Mouse (Mus musculus) midbrain, postnatal 0 days (tissue): ENCODE results near the gene Lrrtm1. TPM values are rescaled to one million over a fixed set of nuclear protein-coding genes. Genes with fewer than 3 reads are reported as not detected.
A peak's percentile ranks its signal among the peaks of the same experiment; 100 is the strongest.

ENCODE experiments used
- ATAC-seq: fragments of 200-750 bp; cut with Nextera tagmentation; 2 replicates; pipeline ENCODE4 v1.8.0; 2017; ENCODE audit warnings: moderate number of reproducible peaks, mild to moderate bottlenecking, moderate TSS enrichment, moderate library complexity; ENCODE audit not compliant: low FRiP score
- DNase-seq: peaks from one replicate; pipeline ENCODE4 v3.0.0-alpha.2; 2015; ENCODE audit warnings: low spot score
- H3K27ac ChIP-seq: fragments of 300-500 bp; sonication (generic); 2 replicates; pipeline ENCODE4 v1.5.1; 2014; ENCODE audit warnings: low read depth, mild to moderate bottlenecking, low read length, mixed read lengths
- H3K27me3 ChIP-seq: fragments of 300-500 bp; sonication (generic); 2 replicates; pipeline ENCODE4 v1.6.1; 2014; ENCODE audit warnings: low read length, control low read depth, mixed read lengths; ENCODE audit not compliant: insufficient read depth
- H3K36me3 ChIP-seq: fragments of 300-500 bp; sonication (generic); 2 replicates; pipeline ENCODE4 v1.6.1; 2014; ENCODE audit warnings: low read length, control low read depth, mixed read lengths; ENCODE audit not compliant: insufficient read depth
- H3K4me1 ChIP-seq: fragments of 300-500 bp; sonication (generic); 2 replicates; pipeline ENCODE4 v1.6.1; 2014; ENCODE audit warnings: mild to moderate bottlenecking, control low read depth, antibody characterized with exemption, low read length, mixed read lengths; ENCODE audit not compliant: insufficient read depth
- H3K4me2 ChIP-seq: fragments of 300-500 bp; sonication (generic); 2 replicates; pipeline ENCODE4 v1.6.1; 2014; ENCODE audit warnings: low read depth, mild to moderate bottlenecking, low read length, mixed read lengths; ENCODE audit not compliant: poor library complexity, severe bottlenecking
- H3K4me3 ChIP-seq: fragments of 300-500 bp; sonication (generic); 2 replicates; pipeline ENCODE4 v1.5.1; 2014; ENCODE audit warnings: low read depth, mild to moderate bottlenecking, low read length, moderate library complexity
- H3K9ac ChIP-seq: fragments of 300-500 bp; sonication (generic); replicated peaks from 2 replicates; pipeline ENCODE4 v1.6.1; 2014; ENCODE audit warnings: mild to moderate bottlenecking, low read length, moderate library complexity, mixed read lengths; ENCODE audit not compliant: poor library complexity, severe bottlenecking
- H3K9me3 ChIP-seq: fragments of 300-500 bp; sonication (generic); 2 replicates; pipeline ENCODE4 v1.6.1; 2016; ENCODE audit warnings: low read length, control low read depth
- CTCF ChIP-seq: IDR thresholded peaks from 2 replicates; pipeline ENCODE4 v1.5.1; 2016; ENCODE audit warnings: antibody characterized with exemption, mild to moderate bottlenecking
- WGBS: fragments of 180-500 bp; shearing (Covaris S2); extraction: QIAGEN DNeasy Blood & Tissue Kit; methylation state at CpG from one replicate; pipeline ENCODE4 v1.1.7; 2014; 5-methylcytosine and 5-hydroxymethylcytosine counted together
- polyA plus RNA-seq: library from polyadenylated mRNA; unstranded; fragments of >200 nt; fragmentation: Nextera tagmentation; extraction: Ambion mirVana; gene quantifications from 2 replicates; pipeline ENCODE4 v1.2.1, GENCODE M21; 2015
- total RNA-seq: library from RNA; depleted of rRNA; stranded (reverse); fragments of >200 nt; gene quantifications from 2 replicates; pipeline ENCODE4 v1.2.3, GENCODE M21; 2014; rRNA removed

The Lrrtm1 gene
- total RNA-seq (64.7 and 72.8 TPM in 2 replicates), polyA plus RNA-seq (61.5 and 63.3 TPM in 2 replicates)

GRCm38 (mm10) chr6:77242601-77243406 lies at the start of gene Lrrtm1:
Gene Lrrtm1 (plus strand): TSS chr6:77242689.
- ATAC-seq = peak; percentile 87

GRCm38 (mm10) chr6:77196650-77197049 lies 45.8 kb upstream of the Lrrtm1 start:
- H3K4me1 ChIP-seq = no peaks in the 10 kb centered on the region
- DNase-seq (no peak), ATAC-seq (no peak)
- H3K4me3 ChIP-seq = no peak overlapping the region
- no peaks in the 10 kb centered on the region for H3K36me3 ChIP-seq
- H3K9ac ChIP-seq = no peak overlapping the region
- no peak overlapping the region for H3K27ac ChIP-seq
- 80% methylated on average over 3 of the region's 3 CpGs for WGBS
- TF ChIP-seq CTCF = no peak
- no peak overlapping the region for H3K4me2 ChIP-seq
- H3K27me3 ChIP-seq = no peaks in the 10 kb centered on the region
- H3K9me3 ChIP-seq = no peaks in the 10 kb centered on the region

More at GRCm38 (mm10) chr6:77242601-77243406, at the start of gene Lrrtm1:
- Histone ChIP-seq H3K4me2 (peak within 1 kb of the TSS; percentile 94), H3K4me3 (peak within 1 kb of the TSS; percentile 67), H3K27ac (peak within 1 kb of the TSS; percentile 80), H3K9ac (peak within 1 kb of the TSS; percentile 73), H3K4me1 (no peaks in the 10 kb centered on the region), H3K27me3 (no peaks in the 10 kb centered on the region), H3K36me3 (no peaks in the 10 kb centered on the region), H3K9me3 (no peaks in the 10 kb centered on the region)
- DNase-seq = peak; percentile 89
- TF ChIP-seq CTCF = peak; percentile 66
- 0% methylated on average over 50 of the region's 53 CpGs for WGBS

- no peaks in the 10 kb centered on the region for H3K27me3 ChIP-seq
- H3K4me3 ChIP-seq = no peak overlapping the region
- 24% methylated on average over 2 of the region's 2 CpGs for WGBS
- H3K9ac ChIP-seq = no peak overlapping the region
- H3K9me3 ChIP-seq = no peaks in the 10 kb centered on the region
- H3K4me1 ChIP-seq = no peaks in the 10 kb centered on the region
- TF ChIP-seq CTCF = no peak
- H3K36me3 ChIP-seq = no peaks in the 10 kb centered on the region
- no peak for DNase-seq
- H3K27ac ChIP-seq = no peak overlapping the region
- H3K4me2 ChIP-seq = no peak overlapping the region
- ATAC-seq = no peak
Observed at GRCm38 (mm10) chr6:77199375-77199774, 43.1 kb upstream of the Lrrtm1 start.

- DNase-seq (no peak), ATAC-seq (no peak)
- no peaks in the 10 kb centered on the region for H3K27me3 ChIP-seq
- no peaks in the 10 kb centered on the region for H3K9me3 ChIP-seq
- no peak overlapping the region for H3K27ac ChIP-seq
- no peaks in the 10 kb centered on the region for H3K36me3 ChIP-seq
- no peak for TF ChIP-seq CTCF
- H3K4me2 ChIP-seq = no peak overlapping the region
- H3K4me1 ChIP-seq = peaks cover 5% of the 10 kb centered on the region; the same call in 1 of the 2 replicates
- H3K9ac ChIP-seq = no peak overlapping the region
- H3K4me3 ChIP-seq = no peak overlapping the region
- WGBS = 79% methylated on average over 1 of the region's 1 CpGs
Observed at GRCm38 (mm10) chr6:77209183-77209582, 33.3 kb upstream of the Lrrtm1 start.

GRCm38 (mm10) chr6:77209929-77210328 lies 32.6 kb upstream of the Lrrtm1 start:
- no peaks in the 10 kb centered on the region for H3K9me3 ChIP-seq
- DNase-seq = no peak
- no peak overlapping the region for H3K27ac ChIP-seq
- no peak for TF ChIP-seq CTCF
- H3K27me3 ChIP-seq = no peaks in the 10 kb centered on the region
- H3K36me3 ChIP-seq = no peaks in the 10 kb centered on the region
- ATAC-seq = no peak
- WGBS = 75% methylated on average over 3 of the region's 3 CpGs
- H3K4me2 ChIP-seq = no peak overlapping the region
- no peak overlapping the region for H3K4me3 ChIP-seq
- H3K4me1 ChIP-seq = peaks cover 5% of the 10 kb centered on the region; the same call in 1 of the 2 replicates
- H3K9ac ChIP-seq = no peak overlapping the region

GRCm38 (mm10) chr6:77213757-77214409 lies 28.6 kb upstream of the Lrrtm1 start:
- Histone ChIP-seq H3K27ac (no peak overlapping the region), H3K4me3 (no peak overlapping the region), H3K9ac (no peak overlapping the region), H3K4me1 (peaks cover 5% of the 10 kb centered on the region; the same call in 1 of the 2 replicates), H3K4me2 (no peak overlapping the region), H3K36me3 (no peaks in the 10 kb centered on the region), H3K9me3 (no peaks in the 10 kb centered on the region), H3K27me3 (no peaks in the 10 kb centered on the region)
- no peak for ATAC-seq
- WGBS = 32% methylated on average over 3 of the region's 3 CpGs
- no peak for TF ChIP-seq CTCF
- peak; percentile 32 for DNase-seq
